Mouse (Mus musculus) megakaryocyte progenitor cell, adult 5-6 weeks (primary cell): ENCODE results near the gene Atp5h. TPM values are rescaled to one million over a fixed set of nuclear protein-coding genes. Genes with fewer than 3 reads are reported as not detected.

Experiments used
- ATAC-seq: replicated peaks from 2 replicates; pipeline ENCODE4 v1.8.0; 2016; ENCODE audit warnings: mild to moderate bottlenecking, moderate TSS enrichment, inconsistent platforms; ENCODE audit not compliant: poor library complexity
- total RNA-seq, 2 experiments: library from RNA; stranded (forward) in 1 of 2; stranded (reverse) in 1 of 2; fragments of 157-497, 149-512 nt in 1 of 2; fragments of 200-1000 nt in 1 of 2; gene quantifications; 2 replicates each; pipeline versions ENCODE4 v1.2.3 to v1.2.4; 2015 to 2017

Atp5h gene
- total RNA-seq, 2 experiments from 2014 or later, result 703 to 871 TPM

DNA sequence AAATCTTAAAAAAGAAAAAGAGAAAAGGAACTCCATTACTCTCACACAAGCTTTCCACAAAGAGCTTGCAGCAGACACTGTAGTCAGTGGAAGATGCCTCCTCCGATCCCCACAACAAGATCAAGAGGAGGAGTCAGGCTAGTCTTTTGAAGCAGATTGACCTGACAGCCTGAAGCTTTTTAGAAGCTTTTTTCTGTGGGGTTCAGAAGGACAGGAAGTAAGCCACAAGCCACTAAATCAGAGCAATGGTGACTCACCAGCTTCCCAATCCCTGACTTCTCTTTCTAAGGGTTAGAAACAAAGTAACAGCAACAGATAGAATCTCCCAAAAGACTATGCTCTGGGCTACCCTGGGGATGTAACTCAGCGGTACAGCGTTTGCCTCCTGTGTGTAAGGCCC lies 19.6 kb upstream of the Atp5h start:
- ATAC-seq, result no peak

- 0 out of 2 replicates have a peak, but pooled peaks have one; percentile 14 for ATAC-seq
Observed at GRCm38 (mm10) chr11:115437571-115438122, 17.9 kb upstream of the Atp5h start.

- ATAC-seq, result no peak
Observed at GRCm38 (mm10) chr11:115435596-115436337, 16.0 kb upstream of the Atp5h start.

DNA sequence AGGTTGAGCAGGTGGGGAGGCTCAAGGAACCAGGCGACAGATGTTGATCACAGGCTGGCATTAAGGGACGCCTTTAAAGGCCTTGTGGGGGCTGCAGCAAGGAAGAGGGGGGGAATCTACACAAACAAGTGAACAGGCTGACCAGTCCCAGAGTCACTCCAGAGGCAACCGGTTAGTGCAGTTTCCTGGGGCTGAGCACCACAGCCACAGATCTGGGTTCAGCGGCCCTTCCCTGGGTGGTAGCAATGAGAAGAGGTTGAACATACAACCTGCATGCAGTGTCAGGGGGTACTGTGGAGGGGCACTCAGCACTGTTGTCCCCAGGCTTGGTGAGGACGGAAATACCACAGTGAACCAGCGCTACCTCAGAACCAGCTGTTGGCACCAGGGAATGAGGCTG lies 13.6 kb upstream of the Atp5h start:
- no peak for ATAC-seq

DNA sequence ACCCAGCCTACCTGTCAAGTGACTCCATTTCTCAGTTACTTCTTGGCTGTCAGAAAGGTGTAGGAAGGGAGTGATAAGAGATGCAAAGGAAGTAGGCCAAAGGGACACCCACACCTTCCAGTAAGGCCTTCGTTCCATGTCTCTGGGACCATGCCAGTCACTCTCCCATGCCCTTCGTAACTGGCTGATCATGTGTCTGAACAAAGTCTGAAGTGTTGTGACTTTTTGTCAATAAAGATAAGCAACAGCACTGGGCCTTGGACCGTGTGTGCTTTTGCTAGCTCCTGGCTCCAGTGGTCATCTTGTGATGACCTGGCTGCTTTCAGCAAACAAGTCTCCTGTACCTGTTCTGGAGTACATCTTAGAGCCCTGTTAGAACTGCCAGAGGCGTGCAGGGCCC lies 13.1 kb upstream of the Atp5h start:
- ATAC-seq, result no peak

GRCm38 (mm10) chr11:115430561-115430960 lies 10.8 kb upstream of the Atp5h start:
- no peak for ATAC-seq

GRCm38 (mm10) chr11:115429307-115429706 lies 9.5 kb upstream of the Atp5h start:
- no peak for ATAC-seq

GRCm38 (mm10) chr11:115427482-115428331 lies 7.9 kb upstream of the Atp5h start:
- peak; percentile 99 for ATAC-seq

DNA sequence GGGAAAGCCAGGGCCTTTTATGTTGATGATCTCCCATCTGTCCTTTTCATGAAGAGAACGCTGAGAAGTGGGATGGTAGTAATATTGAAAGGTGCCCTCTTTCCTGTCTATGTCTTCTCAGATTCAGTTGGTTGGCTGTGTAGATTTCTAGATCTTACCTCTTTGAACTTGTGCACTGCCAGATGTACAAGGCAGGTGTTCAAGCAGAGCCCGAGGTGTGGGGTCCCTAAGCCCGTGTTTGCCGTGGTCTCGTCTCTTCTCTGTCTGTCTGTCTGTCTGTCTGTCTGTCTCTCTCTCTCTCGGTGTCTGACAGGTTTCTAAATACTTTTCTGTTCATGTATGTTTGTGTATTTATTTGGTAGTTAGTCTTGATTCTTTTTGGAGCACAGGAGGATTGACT lies 5.9 kb upstream of the Atp5h start:
- no peak for ATAC-seq

DNA sequence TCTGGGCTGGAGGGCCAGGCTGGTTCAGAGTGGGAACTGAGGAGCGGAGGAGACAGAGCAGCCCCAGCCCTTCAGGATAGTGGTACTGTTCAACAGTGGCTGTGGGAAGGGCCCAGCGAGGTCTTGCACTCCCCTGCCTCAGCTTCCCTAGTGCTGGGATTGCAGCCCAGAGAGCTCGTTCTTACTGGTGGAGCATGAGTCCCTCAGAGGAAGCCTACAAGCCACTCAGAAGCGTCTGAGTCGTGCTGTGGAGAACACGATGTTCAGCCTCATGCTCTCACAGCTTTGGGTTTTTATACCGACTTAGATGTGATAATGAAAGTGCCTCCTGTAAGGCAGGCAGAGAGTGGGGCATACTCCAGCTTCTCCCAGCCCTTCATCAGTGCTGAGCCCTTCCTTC lies 4.9 kb upstream of the Atp5h start:
- no peak for ATAC-seq

- no peak for ATAC-seq
Observed at GRCm38 (mm10) chr11:115423091-115423490, 3.3 kb upstream of the Atp5h start.

DNA sequence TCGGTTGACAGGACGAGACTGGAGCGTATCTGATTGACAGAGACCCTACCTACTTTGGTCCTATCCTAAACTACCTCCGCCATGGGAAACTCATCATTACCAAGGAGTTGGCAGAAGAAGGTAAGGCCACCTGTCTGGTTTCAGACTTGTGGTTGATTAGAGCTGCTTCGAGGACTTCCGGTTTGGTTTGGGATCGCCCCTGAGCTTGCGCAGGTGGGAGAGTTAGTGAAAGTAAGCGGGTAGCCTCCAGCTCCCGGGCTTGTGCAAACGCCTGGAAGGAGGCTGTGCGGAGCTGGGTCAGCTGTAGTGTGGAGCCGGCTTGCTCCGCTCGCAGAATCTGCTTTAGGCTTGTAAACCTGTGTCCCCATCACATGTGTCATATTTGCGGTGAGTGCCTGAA lies 2.2 kb upstream of the Atp5h start:
- no peak for ATAC-seq

DNA sequence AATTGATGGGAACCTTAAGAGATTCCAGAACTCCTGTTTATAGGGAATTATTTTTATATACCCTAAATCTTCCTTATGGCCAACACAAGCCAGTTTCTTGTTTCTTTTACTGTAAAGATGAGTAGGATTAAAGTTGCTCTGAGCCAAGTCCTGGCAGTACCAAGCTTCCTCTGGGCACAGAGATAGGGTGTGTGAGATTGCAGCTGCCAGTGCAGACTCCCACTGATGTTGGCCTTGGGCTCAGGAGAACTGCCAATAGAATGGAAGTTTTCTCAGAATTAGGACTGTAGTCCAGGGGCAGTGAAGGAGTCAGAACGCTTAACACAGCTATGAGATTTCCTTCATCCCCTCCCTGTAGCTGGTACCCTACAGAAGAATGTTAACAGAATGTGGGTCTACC lies 1.6 kb upstream of the Atp5h start:
- ATAC-seq, result no peak

- ATAC-seq, result 0 out of 2 replicates have a peak, but pooled peaks have one; percentile 10
Observed at GRCm38 (mm10) chr11:115420336-115421190, 801 bp upstream of the Atp5h start.

- no peak for ATAC-seq
Observed at GRCm38 (mm10) chr11:115409556-115409955, 10.2 kb downstream of the Atp5h start.

DNA sequence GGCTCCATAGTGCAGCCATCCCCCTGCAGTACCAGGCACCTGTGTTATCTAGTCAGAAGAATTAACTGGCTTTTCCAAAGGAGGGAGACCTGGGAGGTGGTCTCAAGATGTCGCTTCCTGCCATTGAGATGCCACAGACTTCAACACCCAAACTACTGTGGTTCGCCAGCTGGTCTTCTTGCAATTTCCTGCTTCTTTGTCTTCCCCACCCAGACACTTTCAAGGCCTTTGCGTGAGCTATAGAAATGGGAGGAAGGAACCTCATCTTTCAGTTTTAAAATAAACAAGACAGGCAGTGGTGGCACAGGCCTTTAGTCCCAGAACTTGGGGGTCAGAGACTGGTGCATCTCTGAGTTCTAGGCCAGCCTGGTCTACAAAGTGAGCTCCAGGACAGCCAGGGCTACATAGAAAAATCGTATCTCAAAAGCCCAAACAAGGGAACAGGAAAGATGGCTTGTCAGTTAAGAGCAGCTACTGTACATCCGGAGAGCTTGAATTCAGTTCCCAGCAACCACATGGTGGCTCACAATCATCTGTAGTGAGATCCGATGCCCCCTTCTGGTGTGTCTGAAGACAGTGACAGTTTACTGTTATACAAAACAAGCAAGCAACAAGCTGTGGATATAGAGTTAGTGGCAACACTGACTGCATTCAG lies 11.4 kb downstream of the Atp5h start:
- no peak for ATAC-seq

DNA sequence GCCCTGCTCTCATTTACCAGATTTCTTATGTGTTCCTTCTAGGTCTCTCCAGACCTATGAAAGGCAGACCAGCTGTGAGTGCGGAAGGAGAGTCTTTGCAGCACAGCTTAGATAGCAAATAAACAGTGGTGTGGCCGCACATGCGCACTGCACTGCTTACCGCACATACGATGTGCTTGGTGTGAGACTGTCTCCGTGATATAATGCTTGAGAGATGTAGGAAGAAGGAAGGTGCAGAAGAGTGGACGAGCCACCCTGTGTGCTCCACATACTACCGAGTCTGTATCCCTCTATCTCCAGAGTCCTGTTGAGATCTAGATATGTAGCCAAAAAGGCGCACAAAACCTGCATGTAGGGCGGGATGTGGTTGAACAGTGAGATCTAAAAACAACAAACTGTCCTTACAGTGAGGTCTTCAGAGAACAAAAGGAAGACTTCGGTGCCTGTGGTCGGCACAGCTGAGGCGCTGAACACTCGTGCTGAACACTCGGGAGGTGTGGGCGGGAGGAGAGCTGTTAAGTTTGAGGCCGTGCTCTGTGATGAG lies 12.8 kb downstream of the Atp5h start:
- ATAC-seq, result no peak

- ATAC-seq, result no peak
Observed at GRCm38 (mm10) chr11:115405723-115406122, 14.0 kb downstream of the Atp5h start.

- ATAC-seq, result peak; percentile 91
Observed at GRCm38 (mm10) chr11:115403338-115404124, 16.2 kb downstream of the Atp5h start, which contains the start of gene Mrpl58. Gene Mrpl58, plus strand, starts transcription at chr11:115403752.
